Mouse (Mus musculus) fat pad, adult 2 months (tissue): ENCODE data around the gene Alg10b.
"Not testable (repeated sequence)": the region's sequence is repeated elsewhere in the genome, so short reads cannot be mapped to it uniquely, and the experiment has no call there.

ENCODE experiments used
- DNase-seq: peaks from one replicate; pipeline ENCODE4 v3.0.0-alpha.2; 2011; ENCODE audit warnings: low read depth, low spot score; ENCODE audit errors: extremely low read depth

Gene Alg10b

DNA sequence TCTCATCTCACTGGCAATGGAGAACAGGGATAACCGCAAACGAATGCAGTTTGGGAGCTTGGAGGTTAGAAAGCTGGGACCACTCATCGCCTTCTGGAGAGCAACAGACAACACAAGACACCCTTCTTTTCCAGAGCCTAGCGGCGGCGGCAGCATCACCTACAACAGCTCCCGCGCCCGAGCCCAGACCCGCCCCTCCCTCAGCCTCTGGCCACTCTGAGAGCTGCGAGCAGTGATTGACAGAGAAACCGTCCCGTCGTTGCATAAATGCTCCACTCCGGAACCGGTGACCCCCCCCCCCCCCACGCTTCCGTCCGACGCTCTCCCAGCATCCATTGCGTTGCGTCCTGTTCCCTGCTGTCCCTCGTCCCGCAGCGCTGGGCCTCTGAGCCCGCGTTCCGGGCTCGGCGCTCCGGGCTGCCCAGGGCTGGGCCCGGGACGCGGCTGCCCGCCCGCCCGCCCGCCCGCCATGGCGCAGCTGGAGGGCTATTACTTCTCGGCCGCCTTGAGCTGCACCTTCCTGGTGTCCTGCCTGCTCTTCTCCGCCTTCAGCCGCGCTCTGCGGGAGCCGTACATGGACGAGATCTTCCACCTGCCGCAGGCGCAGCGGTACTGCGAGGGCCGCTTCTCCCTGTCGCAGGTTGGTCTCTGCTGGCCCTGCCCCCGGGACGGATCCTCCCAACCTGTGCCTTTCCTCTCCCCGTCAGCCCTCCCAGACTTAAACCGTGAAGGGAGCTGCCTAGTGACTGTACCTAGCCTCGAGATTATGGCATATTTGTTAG is at the start of gene Alg10b:
TSS of gene Alg10b (plus strand) at position 343 of the 782 bp plus-strand sequence.
- peak; percentile 26 for DNase-seq

DNA sequence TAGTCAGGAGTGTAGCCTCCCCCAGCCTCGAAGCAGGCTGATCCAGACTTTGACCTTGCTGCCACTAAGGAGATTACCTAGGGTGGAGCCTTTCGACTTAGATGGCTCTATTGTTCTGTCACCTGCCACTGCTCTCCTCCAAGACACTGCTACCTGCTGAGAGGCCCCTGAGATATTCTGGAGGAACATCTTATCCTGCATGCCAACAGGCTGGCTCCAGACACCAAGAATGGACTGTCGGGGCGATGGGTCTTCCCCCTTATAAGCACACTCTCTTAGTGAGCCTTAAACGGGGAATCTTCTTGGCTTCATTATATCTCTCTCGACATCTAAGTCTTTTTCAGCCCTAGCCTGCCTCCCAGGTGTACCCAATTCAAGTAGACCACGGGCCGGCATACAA is 41.0 kb upstream of the Alg10b start:
- not testable (repeated sequence) for DNase-seq

DNA sequence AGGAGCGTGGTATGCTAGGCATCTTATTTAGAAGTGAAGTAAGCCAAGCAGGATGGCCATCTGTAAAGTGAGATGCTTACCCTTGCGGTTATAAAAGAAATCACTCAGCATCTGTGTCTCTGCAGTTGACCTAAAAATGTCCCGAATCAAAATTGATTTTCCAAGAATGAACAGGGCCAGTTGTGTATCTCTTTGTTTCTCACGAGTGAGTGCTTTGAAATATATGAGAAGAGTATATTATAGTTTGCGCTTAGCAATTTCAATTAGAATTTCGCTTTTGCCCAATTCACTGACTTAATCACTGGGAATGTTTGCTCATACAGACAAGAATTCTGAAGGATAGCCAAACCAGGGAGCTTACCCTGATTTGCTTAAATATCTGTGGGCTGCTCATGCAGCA is 40.6 kb upstream of the Alg10b start:
- no peak for DNase-seq

DNA sequence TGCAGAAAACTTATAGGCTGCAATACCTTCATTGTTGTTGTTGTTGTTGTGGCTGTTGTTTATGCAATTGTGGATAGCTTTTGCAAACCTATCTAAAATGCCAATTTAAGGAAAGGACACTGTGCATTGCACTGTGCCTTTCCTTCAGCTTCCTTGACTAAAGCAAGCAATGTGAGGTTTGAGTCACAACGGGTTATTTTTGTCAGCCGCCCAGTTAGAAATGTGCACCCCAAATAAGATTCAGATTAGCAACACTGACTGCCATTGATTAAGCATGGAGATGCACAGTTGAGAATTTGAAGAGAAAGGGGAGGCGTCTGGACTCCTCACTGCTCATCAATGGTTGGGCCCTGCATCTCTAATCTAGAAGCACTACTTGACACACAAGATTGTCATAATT is 39.4 kb upstream of the Alg10b start:
- DNase-seq: no peak

DNA sequence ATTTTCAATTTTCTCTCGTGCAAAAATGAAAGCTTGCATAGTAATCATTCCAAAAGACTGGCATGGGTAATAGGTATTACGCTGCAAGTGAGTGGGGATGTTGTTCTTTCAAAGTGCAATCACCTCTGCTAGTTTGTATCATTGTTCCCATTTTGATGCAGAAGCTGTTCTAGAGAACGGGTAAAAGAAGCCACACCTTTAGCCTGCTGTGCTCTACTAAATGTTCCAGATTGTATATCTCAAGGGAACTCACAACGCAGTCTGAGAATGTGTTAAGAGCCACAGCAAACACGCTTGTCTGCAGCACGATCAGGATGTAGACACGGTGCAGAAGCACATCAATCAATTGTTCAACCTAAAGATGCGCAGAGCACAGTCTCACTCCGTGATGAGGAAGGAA is 34.6 kb upstream of the Alg10b start:
- DNase-seq: no peak

DNA sequence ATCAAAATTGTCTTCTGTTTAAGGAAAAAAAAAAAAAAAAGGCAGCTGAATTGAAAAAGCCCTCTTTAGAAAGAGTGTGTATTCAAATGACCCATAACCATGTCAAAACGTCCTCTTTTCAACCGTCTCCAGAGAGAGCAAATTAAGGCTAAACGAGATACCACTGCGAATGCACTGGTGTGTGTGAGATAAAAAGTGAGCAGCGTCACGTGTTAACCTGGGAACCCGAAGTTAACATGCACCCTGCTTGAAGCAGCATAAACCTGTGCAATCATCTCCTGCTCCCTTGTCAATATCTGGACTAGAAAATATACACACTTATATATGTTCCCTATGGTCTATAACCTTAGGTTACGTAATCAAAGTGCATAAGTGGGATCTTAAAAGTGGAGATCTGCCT is 10.2 kb upstream of the Alg10b start:
- no peak for DNase-seq

DNA sequence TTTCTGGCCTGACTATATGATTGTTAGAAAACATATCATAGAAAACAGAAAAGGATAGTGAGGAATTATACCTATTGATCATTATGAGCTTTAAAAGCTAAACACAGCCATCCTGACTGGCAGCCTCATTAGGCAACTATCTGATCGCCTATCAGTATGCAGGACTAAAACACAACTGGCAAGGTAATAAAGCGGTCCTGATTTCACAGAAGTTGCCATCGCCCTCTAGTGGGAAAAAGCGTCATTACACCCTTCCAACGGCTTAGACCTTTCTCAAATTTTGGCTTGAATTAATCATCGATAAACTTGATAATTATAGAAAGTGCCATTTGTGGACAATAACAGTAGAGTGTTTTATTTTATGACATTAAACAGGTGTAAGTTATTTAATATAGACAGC is 9.2 kb upstream of the Alg10b start:
- DNase-seq: no peak

DNA sequence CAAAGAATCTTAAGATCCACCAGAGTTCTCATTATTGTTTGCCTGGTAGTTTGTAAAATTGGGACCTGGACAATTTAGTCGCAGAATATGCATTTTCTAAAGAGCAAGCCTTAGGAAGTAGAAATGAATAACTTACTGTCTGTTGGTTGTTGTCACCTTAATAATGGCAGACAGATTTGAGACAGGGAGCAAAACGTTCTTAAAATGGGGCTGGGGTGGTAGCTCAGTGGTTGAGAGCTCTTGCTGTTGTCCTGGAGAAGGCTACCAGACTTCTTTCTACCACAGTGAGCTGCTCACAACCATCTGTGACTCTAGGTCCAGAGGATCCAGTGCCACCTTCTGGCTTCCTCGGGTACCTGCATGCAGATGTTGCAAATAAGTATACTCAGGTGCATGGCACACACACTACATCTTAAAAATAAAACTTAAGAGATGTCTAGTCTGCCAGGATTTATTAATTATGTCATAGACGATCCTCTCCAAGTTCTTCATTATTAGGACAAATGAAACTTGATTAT is 1.0 kb downstream of the Alg10b start:
- DNase-seq: no peak

DNA sequence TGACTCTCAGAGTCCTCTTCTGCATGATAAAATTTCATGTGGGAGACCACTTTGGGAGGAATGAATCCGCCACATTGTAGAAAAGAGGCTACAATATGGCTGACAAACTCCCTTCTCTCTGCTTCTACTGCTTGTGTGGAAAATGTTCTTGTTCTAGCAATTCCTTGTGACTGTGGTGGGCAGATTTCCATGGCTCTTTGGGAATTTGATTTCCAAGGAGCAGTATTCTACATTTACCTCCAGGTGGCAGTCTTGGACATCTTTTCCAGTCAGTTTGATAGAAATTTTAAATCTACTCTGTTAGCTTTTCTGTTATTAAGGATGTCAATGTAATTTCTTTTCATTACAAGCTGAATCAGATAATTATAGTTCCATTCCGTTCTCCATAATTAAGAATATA is 13.5 kb downstream of the Alg10b start:
- no peak for DNase-seq

DNA sequence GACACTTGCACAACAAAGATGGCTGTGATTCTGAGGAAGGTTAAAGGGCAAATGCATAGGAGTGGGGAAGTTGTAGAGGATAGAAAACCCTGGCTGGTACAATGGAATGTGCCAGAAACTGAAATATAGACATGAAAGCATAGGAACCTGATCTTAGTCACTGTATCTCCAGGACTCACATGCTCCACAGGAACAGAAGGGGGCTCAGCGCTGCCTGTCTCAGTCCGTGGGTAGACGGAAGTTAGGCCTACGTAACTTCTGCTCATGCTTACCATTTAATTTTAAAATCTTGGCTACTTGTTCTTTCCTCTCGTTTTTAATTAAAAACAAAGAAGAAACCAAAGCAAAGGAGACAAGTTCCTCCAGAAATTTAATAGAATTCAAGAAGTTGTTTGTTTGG is 20.0 kb downstream of the Alg10b start:
- DNase-seq: no peak

DNA sequence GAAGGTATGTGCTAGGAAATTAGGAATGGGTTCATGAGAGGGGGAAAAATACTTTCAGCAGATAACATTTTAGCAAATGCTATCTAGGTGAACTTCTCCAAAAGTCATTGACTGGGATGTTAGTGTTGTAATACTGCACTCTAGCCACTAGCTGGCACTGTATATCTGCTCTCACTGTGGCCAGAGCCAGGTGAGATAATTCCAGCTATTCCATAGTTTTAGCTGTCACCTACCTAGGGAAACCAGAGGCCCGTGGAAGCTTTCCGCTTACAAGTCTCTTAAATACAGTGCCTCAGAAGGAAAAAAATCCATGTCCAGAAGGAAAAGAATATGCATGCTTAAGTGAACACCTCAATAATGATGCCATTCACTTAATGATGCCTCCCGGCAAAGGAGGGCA is 25.6 kb downstream of the Alg10b start:
- no peak for DNase-seq

DNA sequence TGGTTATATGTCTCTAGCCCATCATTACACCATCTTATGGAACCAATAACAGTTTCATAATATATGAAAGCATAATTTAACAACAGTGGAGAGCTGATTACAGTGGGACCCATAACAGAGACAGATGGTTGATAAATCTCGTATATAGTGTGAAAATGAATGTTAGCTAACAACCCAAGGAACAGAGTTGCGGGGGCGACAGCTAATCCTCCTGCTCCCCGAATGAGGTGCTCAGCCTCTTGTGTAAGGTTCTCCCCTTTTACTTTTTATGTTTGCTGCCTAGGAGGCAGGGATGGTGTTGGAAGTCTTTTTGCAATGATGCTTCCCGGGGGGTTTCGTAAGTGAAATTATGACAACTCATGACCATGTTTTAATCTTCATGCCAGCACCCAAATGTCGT is 58.8 kb downstream of the Alg10b start:
- no peak for DNase-seq
